Mouse (Mus musculus) embryonic facial prominence, embryonic 10.5 days (tissue): ENCODE measurements at regions not wholly inside any gene's neighbourhood (a gene's known extent, or its start where the extent isn't known, plus 50 kb on each side); places are given as distances from the start of the nearest gene placed in this dataset.

Experiments used
- DNase-seq: peaks from one replicate; pipeline ENCODE4 v3.0.0-alpha.2; 2017; ENCODE audit warnings: low spot score
- H3K27ac ChIP-seq: fragments of 300-500 bp; sonication (generic); replicated peaks from 2 replicates; pipeline ENCODE4 v1.5.1; 2016; ENCODE audit warnings: mild to moderate bottlenecking
- H3K27me3 ChIP-seq: fragments of 300-500 bp; sonication (generic); replicated peaks from 2 replicates; pipeline ENCODE4 v1.6.1; 2016; ENCODE audit warnings: low read depth, mild to moderate bottlenecking; ENCODE audit not compliant: poor library complexity, severe bottlenecking
- H3K36me3 ChIP-seq: fragments of 300-500 bp; sonication (generic); replicated peaks from 2 replicates; pipeline ENCODE4 v1.6.1; 2016; ENCODE audit warnings: mild to moderate bottlenecking, moderate library complexity
- H3K4me1 ChIP-seq: fragments of 300-500 bp; sonication (generic); 2 replicates; pipeline ENCODE4 v1.6.1; 2016
- H3K4me3 ChIP-seq: fragments of 300-500 bp; sonication (generic); 2 replicates; pipeline ENCODE4 v1.5.1; 2016; ENCODE audit warnings: mild to moderate bottlenecking, moderate library complexity
- H3K9me3 ChIP-seq: fragments of 300-500 bp; sonication (generic); 2 replicates; pipeline ENCODE4 v1.6.1; 2016; ENCODE audit warnings: mild to moderate bottlenecking
- WGBS: fragments of 180-500 bp; shearing (Covaris S2); methylation state at CpG from one replicate; pipeline ENCODE4 v1.1.7; 2016; 5-methylcytosine and 5-hydroxymethylcytosine counted together

GRCm38 (mm10) chr14:102925769-102926443 lies 56.5 kb downstream of the Kctd12 start:
- no peaks in the 10 kb centered on the region for H3K4me1 ChIP-seq
- 79% methylated on average over 6 of the region's 6 CpGs for WGBS
- no peaks in the 10 kb centered on the region for H3K27me3 ChIP-seq
- H3K27ac ChIP-seq: no peak overlapping the region
- no peak for DNase-seq
- no peaks in the 10 kb centered on the region for H3K9me3 ChIP-seq
- no peaks in the 10 kb centered on the region for H3K36me3 ChIP-seq
- no peak overlapping the region for H3K4me3 ChIP-seq

- Histone ChIP-seq H3K9me3 (no peaks in the 10 kb centered on the region), H3K4me3 (no peak overlapping the region), H3K27ac (no peak overlapping the region), H3K4me1 (no peaks in the 10 kb centered on the region), H3K36me3 (no peaks in the 10 kb centered on the region), H3K27me3 (no peaks in the 10 kb centered on the region)
- no peak for DNase-seq
- 82% methylated on average over 4 of the region's 4 CpGs for WGBS
These were observed 57.8 kb downstream of the Kctd12 start for GRCm38 (mm10) chr14:102924674-102925073.

- Histone ChIP-seq H3K36me3 (no peaks in the 10 kb centered on the region), H3K4me3 (no peak overlapping the region), H3K9me3 (no peaks in the 10 kb centered on the region), H3K27ac (no peak overlapping the region), H3K4me1 (0 out of 2 replicates have a peak, but pooled peaks cover 4% of the 10 kb centered on the region), H3K27me3 (no peaks in the 10 kb centered on the region)
- WGBS: 88% methylated on average over 5 of the region's 5 CpGs
- no peak for DNase-seq
These were observed 59.9 kb downstream of the Kctd12 start for GRCm38 (mm10) chr14:102922496-102922993.

DNA sequence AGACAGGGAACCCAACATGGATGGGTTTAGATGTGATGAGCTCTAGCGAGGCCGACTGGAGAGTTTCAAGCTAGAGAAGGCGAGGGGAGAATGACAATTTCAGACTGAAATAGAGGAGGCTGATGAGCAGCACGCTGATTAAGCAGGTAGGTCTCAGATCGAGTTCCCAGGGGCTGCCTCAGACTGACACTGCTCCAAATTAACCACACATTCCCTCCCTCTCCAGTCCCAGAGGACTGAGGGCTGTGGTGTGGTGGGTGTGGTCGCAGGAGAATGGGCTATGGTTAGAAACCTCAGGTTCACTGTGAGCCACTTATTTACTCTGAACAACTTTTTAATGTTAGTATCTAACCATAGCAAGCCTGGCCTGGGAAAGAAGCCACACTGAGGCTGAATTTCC lies 62.0 kb downstream of the Kctd12 start:
- H3K36me3 ChIP-seq: no peaks in the 10 kb centered on the region
- H3K9me3 ChIP-seq: no peaks in the 10 kb centered on the region
- H3K27me3 ChIP-seq: no peaks in the 10 kb centered on the region
- no peak overlapping the region for H3K27ac ChIP-seq
- 74% methylated on average over 6 of the region's 6 CpGs for WGBS
- H3K4me1 ChIP-seq: 0 out of 2 replicates have a peak, but pooled peaks cover 4% of the 10 kb centered on the region
- no peak for DNase-seq
- no peak overlapping the region for H3K4me3 ChIP-seq

DNA sequence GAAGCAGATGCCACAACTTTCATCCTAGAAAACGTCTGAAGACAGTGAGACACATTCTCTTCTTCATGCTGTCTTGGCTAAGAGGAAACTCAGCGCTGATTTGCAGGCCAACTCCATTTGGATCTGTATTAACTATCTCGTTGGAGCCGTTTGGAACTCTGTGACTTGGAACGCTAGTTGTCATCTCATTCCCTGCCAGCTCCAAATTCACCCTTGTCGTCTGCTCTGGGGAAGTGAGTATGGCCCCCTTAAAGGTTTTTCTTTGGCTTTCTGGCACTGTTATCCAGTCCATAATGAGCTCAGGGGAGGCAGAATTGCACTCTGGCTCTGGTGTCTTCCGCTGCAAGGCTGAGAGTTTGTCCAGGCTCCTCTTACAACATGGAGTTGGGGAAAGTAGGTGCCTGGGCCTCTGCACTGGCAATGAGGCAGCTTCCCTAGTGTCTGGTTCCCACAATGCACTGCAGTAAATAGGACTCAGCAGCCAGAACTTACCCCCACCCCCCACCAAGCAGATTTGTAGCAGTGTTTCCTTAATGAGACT lies 63.1 kb downstream of the Kctd12 start:
- H3K27me3 ChIP-seq: no peaks in the 10 kb centered on the region
- H3K9me3 ChIP-seq: no peaks in the 10 kb centered on the region
- no peak for DNase-seq
- no peak overlapping the region for H3K4me3 ChIP-seq
- H3K27ac ChIP-seq: no peak overlapping the region
- 87% methylated on average over 7 of the region's 7 CpGs for WGBS
- no peaks in the 10 kb centered on the region for H3K36me3 ChIP-seq
- H3K4me1 ChIP-seq: 0 out of 2 replicates have a peak, but pooled peaks cover 4% of the 10 kb centered on the region

- Histone ChIP-seq H3K9me3 (no peaks in the 10 kb centered on the region), H3K36me3 (no peaks in the 10 kb centered on the region), H3K4me3 (no peak overlapping the region), H3K27ac (no peak overlapping the region), H3K4me1 (0 out of 2 replicates have a peak, but pooled peaks cover 4% of the 10 kb centered on the region), H3K27me3 (no peaks in the 10 kb centered on the region)
- 93% methylated on average over 1 of the region's 1 CpGs for WGBS
- DNase-seq: no peak
These were observed 64.5 kb downstream of the Kctd12 start for GRCm38 (mm10) chr14:102917929-102918328.

- H3K4me1 ChIP-seq: 0 out of 2 replicates have a peak, but pooled peaks cover 4% of the 10 kb centered on the region
- H3K36me3 ChIP-seq: no peaks in the 10 kb centered on the region
- H3K4me3 ChIP-seq: no peak overlapping the region
- no peaks in the 10 kb centered on the region for H3K27me3 ChIP-seq
- no peaks in the 10 kb centered on the region for H3K9me3 ChIP-seq
- WGBS: 87% methylated on average over 4 of the region's 4 CpGs
- no peak for DNase-seq
- no peak overlapping the region for H3K27ac ChIP-seq
These were observed 66.5 kb downstream of the Kctd12 start for GRCm38 (mm10) chr14:102915918-102916317.

DNA sequence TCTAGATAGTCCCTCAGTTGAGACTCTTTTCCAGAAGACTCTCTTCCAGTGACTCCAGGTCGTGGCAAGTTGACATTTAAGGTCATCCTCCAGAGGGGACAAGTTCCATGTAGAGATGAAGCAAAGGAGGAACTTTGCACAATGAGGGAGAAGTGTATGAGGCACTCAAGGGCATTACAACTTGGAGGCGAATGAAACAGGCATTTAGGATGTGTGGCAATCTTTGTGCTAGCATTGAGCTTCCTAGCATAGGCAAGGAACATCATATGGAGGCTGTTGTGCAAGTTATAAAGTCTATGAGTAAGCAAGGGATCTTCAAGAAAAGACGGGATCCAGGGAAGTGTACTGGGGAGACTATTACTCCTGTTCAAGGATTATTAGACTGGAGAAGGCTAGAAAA lies 70.9 kb downstream of the Kctd12 start:
- H3K4me3 ChIP-seq: no peak overlapping the region
- H3K36me3 ChIP-seq: no peaks in the 10 kb centered on the region
- no peak overlapping the region for H3K27ac ChIP-seq
- H3K9me3 ChIP-seq: no peaks in the 10 kb centered on the region
- WGBS: 80% methylated on average over 3 of the region's 3 CpGs
- no peaks in the 10 kb centered on the region for H3K4me1 ChIP-seq
- DNase-seq: no peak
- no peaks in the 10 kb centered on the region for H3K27me3 ChIP-seq

GRCm38 (mm10) chr14:102908990-102909389 lies 73.4 kb downstream of the Kctd12 start:
- no peaks in the 10 kb centered on the region for H3K4me1 ChIP-seq
- no peak overlapping the region for H3K27ac ChIP-seq
- H3K9me3 ChIP-seq: no peaks in the 10 kb centered on the region
- no peaks in the 10 kb centered on the region for H3K36me3 ChIP-seq
- no peaks in the 10 kb centered on the region for H3K27me3 ChIP-seq
- no peak for DNase-seq
- WGBS: 75% methylated on average over 3 of the region's 3 CpGs
- no peak overlapping the region for H3K4me3 ChIP-seq

DNA sequence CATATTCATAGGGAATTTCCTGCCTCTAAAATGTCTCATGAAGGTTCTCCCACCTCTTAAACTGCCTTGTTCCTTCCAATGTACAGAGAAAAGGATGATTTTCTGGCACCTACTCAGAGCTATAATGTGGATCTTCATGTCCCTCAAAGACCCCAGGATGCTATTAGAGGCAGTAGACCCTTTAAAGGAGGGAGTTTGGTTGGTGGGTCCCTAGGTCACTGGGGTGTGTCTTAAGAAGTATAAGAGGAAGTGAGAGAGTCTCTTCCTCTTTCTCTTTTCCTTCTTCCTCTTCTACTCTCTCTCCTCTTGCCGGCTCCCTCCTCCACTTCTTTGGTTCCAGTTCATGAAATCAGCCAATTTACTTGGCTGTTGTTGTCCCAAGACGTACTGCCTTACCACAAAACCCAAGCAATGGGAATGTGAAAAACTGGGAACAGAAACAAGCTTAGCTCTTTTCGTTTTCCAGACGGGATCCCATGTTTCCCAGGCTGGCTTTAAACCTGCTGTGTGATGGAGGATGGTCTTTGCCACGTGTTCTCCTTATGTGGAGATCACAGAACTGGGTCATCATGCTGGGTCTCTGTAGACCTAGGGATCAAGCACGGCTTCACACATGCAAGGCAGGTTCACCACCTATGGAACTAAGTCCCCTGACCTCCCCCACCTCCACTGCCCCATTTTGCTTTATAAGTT lies 74.9 kb downstream of the Kctd12 start:
- Histone ChIP-seq H3K36me3 (no peaks in the 10 kb centered on the region), H3K9me3 (no peaks in the 10 kb centered on the region), H3K4me1 (peaks cover 6% of the 10 kb centered on the region; the same call in 1 of the 2 replicates), H3K27me3 (no peaks in the 10 kb centered on the region), H3K4me3 (no peak overlapping the region), H3K27ac (no peak overlapping the region)
- WGBS: 82% methylated on average over 6 of the region's 6 CpGs
- DNase-seq: no peak

DNA sequence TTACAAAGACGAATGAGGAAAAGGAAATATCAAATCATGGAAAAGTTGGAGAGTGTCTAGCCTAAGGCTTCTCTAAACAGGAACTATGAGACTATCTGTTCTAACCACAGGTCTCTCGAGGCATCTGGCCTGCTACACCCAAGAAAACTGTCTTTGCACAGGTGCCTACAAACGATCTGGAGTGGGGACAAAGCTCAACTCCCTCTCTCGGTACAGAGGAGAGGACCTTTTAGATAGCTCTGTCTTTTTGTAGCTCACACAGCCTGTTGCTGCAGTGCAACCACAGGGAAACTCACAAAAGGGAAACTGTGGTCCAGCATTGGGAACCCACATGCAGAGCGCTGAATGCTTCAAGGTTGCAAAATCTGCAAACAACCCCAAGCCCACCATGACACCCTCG lies 75.6 kb downstream of the Kctd12 start:
- Histone ChIP-seq H3K9me3 (no peaks in the 10 kb centered on the region), H3K27ac (no peak overlapping the region), H3K27me3 (no peaks in the 10 kb centered on the region), H3K36me3 (no peaks in the 10 kb centered on the region), H3K4me3 (no peak overlapping the region), H3K4me1 (peaks cover 6% of the 10 kb centered on the region; the same call in 1 of the 2 replicates)
- no peak for DNase-seq
- 78% methylated on average over 6 of the region's 6 CpGs for WGBS

GRCm38 (mm10) chr14:102906286-102906685 lies 76.2 kb downstream of the Kctd12 start:
- H3K27me3 ChIP-seq: no peaks in the 10 kb centered on the region
- no peaks in the 10 kb centered on the region for H3K9me3 ChIP-seq
- no peak overlapping the region for H3K4me3 ChIP-seq
- no peak for DNase-seq
- WGBS: 92% methylated on average over 1 of the region's 1 CpGs
- H3K27ac ChIP-seq: no peak overlapping the region
- peaks cover 6% of the 10 kb centered on the region; the same call in 1 of the 2 replicates for H3K4me1 ChIP-seq
- no peaks in the 10 kb centered on the region for H3K36me3 ChIP-seq

DNA sequence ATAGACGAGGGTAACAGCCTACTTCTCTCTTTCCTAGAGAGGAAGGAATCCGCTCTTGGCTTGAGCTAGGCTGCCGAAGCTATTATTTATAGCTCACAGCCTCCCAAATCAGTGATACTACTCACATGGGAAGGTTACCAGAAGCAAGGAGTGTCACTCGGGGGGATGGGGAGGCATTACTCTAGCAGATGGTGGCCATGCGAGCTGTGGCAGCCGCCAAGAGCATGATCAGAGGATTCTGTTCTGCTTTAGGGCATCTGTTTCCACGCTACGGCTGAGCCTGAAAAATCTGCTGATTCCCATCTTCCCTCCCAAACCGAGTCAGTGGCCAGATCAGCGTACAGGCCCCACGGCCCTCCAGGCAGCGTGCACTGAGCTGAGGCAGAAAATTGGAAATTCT lies 79.5 kb downstream of the Kctd12 start:
- DNase-seq: peak; percentile 41
- no peaks in the 10 kb centered on the region for H3K27me3 ChIP-seq
- no peaks in the 10 kb centered on the region for H3K36me3 ChIP-seq
- H3K9me3 ChIP-seq: no peaks in the 10 kb centered on the region
- 46% methylated on average over 12 of the region's 12 CpGs for WGBS
- peaks cover 6% of the 10 kb centered on the region; the same call in 1 of the 2 replicates for H3K4me1 ChIP-seq
- no peak overlapping the region for H3K27ac ChIP-seq
- H3K4me3 ChIP-seq: no peak overlapping the region
